Mouse (Mus musculus): ENCODE results near the gene Coa5. TPM values are rescaled to one million over a fixed set of nuclear protein-coding genes. Genes with fewer than 3 reads are reported as not detected.

The Coa5 gene
- total and polyA plus RNA-seq, 3 experiments, result 43.8 to 79.8 (median 62.8) TPM

DNA sequence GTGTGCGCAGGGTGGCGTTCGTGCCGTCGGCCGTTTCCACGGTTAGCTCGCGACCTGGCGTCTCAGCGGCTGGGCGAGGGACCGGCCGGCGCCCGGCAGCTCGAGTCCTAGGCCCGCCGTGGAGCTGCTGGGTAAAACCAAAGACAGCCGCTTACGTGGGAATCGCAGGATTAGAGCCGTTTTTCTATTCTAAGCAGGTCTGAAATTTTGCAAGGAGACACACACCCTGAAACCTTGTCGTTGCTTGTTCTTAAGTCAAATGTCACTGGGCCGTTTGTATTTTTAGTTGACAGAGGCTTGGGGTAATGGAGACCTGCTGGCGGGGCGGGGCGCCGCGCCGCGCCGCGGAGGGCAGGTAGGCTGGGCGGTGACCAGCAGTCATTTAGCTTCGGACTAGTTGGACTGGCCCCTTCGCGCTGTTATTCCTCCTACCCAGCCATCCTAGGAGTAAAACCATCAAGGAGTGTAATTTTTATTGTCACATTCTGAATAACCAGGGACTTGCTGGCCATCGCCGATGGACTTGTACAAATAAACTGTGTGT is 466 bp upstream of the Coa5 start:
- Histone ChIP-seq H3K4me3 (replicated peaks in 1 of 3; ENCODE audit: low read depth in 2 of 3, low read length in 2 of 3, poor library complexity in 1 of 3) (peak overlapping the region; percentile 80 to 95 (median 85)), H3K9ac (ENCODE audit: insufficient read depth, low read depth) (peak overlapping the region; percentile 83), H3K4me2 (ENCODE audit: insufficient read depth, low read depth, poor library complexity, severe bottlenecking) (peak overlapping the region; percentile 92), H3K4me1 (ENCODE audit: control insufficient read depth in 1 of 2, insufficient read depth in 2 of 2) (peaks cover 10 to 49% of the 10 kb centered on the region in 2 experiments), H3K9me3 (replicated peaks; ENCODE audit: low read length) (peaks cover 3% of the 10 kb centered on the region), H3K36me3 (replicated peaks in 1 of 2; ENCODE audit: control insufficient read depth in 1 of 2, insufficient read depth in 1 of 2, low read length in 1 of 2) (peaks cover 33 to 57% of the 10 kb centered on the region in 2 experiments), H3K79me2 (replicated peaks; ENCODE audit: control insufficient read depth, extremely low read depth, insufficient read depth, poor library complexity, severe bottlenecking) (peaks cover 45% of the 10 kb centered on the region), H3K27ac (ENCODE audit: insufficient read depth, low read depth) (peak overlapping the region; percentile 40), H3K27me3 (replicated peaks) (no peaks in the 10 kb centered on the region)
- dilution Hi-C loops (cut with MboI; ENCODE audit: extremely low pct_ligation_motif_present, extremely low pct_unique_long_range_greater_than_20kb, low sequenced_read_pairs) (no loop called here), in situ Hi-C loops (cut with MboI; ENCODE audit: low pct_ligation_motif_present, low pct_unique_long_range_greater_than_20kb, low sequenced_read_pairs) (no loop called here)
- TF ChIP-seq NELFE (IDR thresholded peaks at IDR 0.05; ENCODE audit: low read depth, low read length), result no peak
- TF ChIP-seq SMC3 (IDR thresholded peaks at IDR 0.05; ENCODE audit: low read depth, low read length), result no peak
- TF ChIP-seq MYC (IDR thresholded peaks at IDR 0.05; ENCODE audit: low read depth, low read length), result no peak
- TF ChIP-seq ETS1 (conservative IDR thresholded peaks at IDR 0.05; ENCODE audit: low read depth, low read length), result 0 out of 2 replicates have a peak, but pooled peaks have one; percentile 3
- DNase-seq (ENCODE audit: extremely low read depth), result no peak

DNA sequence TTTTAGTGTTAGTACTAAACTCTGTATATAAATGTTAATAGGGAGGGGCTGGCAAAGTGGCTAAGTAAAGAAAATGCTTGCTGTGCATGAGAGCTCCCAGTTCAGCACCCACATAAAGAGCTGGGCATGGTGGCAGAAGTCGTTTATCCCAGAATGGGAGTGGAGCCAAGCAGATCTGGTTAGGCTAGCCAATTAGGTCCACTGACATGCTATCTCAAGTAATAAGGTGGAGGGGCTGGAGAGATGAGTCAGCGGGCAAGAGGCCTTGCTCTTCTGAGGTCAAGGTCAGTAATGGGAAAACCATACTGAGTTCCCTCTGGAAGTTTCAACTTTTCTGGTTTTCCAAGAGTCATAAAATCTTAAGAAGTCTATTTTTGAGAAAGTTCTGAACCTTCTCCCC is 992 bp downstream of the Coa5 start:
- dilution Hi-C loops (cut with MboI; ENCODE audit: extremely low pct_ligation_motif_present, extremely low pct_unique_long_range_greater_than_20kb, low sequenced_read_pairs), result no loop called here
- TF ChIP-seq ZKSCAN1 (IDR thresholded peaks at IDR 0.05; ENCODE audit: borderline replicate concordance, low read depth, low read length) (no peak), CHD1 (IDR thresholded peaks at IDR 0.05; ENCODE audit: low read depth, low read length) (no peak), PAX5 (IDR thresholded peaks at IDR 0.05; ENCODE audit: low read length) (no peak), NRF1 (IDR thresholded peaks at IDR 0.05; ENCODE audit: low read depth, low read length) (no peak), JUND (conservative IDR thresholded peaks at IDR 0.05; ENCODE audit: low read depth, low read length) (no peak), ZMIZ1 (IDR thresholded peaks at IDR 0.05; ENCODE audit: low read depth, low read length) (no peak), NELFE (IDR thresholded peaks at IDR 0.05; ENCODE audit: low read depth, low read length) (no peak), ETS1 (conservative IDR thresholded peaks at IDR 0.05; ENCODE audit: low read depth, low read length) (no peak), ZNF384 (IDR thresholded peaks at IDR 0.05; ENCODE audit: low read depth, low read length) (no peak), MAFK (IDR thresholded peaks at IDR 0.05; ENCODE audit: insufficient replicate concordance, low read length) (no peak), GABPA (IDR thresholded peaks at IDR 0.05; ENCODE audit: insufficient replicate concordance, low read depth, low read length) (no peak), CHD2 (IDR thresholded peaks at IDR 0.05; ENCODE audit: low read length) (no peak), USF1 (IDR thresholded peaks at IDR 0.05; ENCODE audit: low read depth, low read length) (no peak), RCOR1 (conservative IDR thresholded peaks at IDR 0.05; ENCODE audit: low read depth, low read length) (no peak), BHLHE40 (IDR thresholded peaks at IDR 0.05; ENCODE audit: low read depth, low read length) (no peak), RAD21 (IDR thresholded peaks at IDR 0.05; ENCODE audit: low read depth, low read length) (no peak), MAZ (IDR thresholded peaks at IDR 0.05; ENCODE audit: low read depth, low read length) (no peak), POLR2A (IDR thresholded peaks at IDR 0.05; ENCODE audit: low read depth, low read length) (no peak), EP300 (IDR thresholded peaks at IDR 0.05; ENCODE audit: low read length) (no peak), SIN3A (IDR thresholded peaks at IDR 0.05; ENCODE audit: low read length) (no peak)
- H3K4me3 ChIP-seq (replicated peaks in 1 of 3; ENCODE audit: low read depth in 2 of 3, low read length in 2 of 3, poor library complexity in 1 of 3), result peak overlapping the region; percentile 67 to 95 (median 85)
- H3K27ac ChIP-seq (ENCODE audit: insufficient read depth, low read depth), result no peak overlapping the region
- H3K79me2 ChIP-seq (replicated peaks; ENCODE audit: control insufficient read depth, extremely low read depth, insufficient read depth, poor library complexity, severe bottlenecking), result peaks cover 51% of the 10 kb centered on the region
- no peaks in the 10 kb centered on the region for H3K27me3 ChIP-seq (replicated peaks)
- H3K4me2 ChIP-seq (ENCODE audit: insufficient read depth, low read depth, poor library complexity, severe bottlenecking), result peak overlapping the region; percentile 72
- peaks cover 10% of the 10 kb centered on the region for H3K9me3 ChIP-seq (replicated peaks; ENCODE audit: low read length)
- peaks cover 29 to 65% of the 10 kb centered on the region in 2 experiments for H3K36me3 ChIP-seq (replicated peaks in 1 of 2; ENCODE audit: control insufficient read depth in 1 of 2, insufficient read depth in 1 of 2, low read length in 1 of 2)
- H3K4me1 ChIP-seq (ENCODE audit: control insufficient read depth in 1 of 2, insufficient read depth in 2 of 2), result peaks cover 10 to 49% of the 10 kb centered on the region in 2 experiments
- no peak for DNase-seq (ENCODE audit: extremely low read depth)
- in situ Hi-C loops (cut with MboI; ENCODE audit: low pct_ligation_motif_present, low pct_unique_long_range_greater_than_20kb, low sequenced_read_pairs), result no loop called here
- H3K9ac ChIP-seq (ENCODE audit: insufficient read depth, low read depth), result peak overlapping the region; percentile 38
